Mouse (Mus musculus) embryonic fibroblast, embryonic 13.5 days (primary cell): ENCODE measurements around the gene Ncapd3.

ENCODE experiments used
- CTCF ChIP-seq: IDR thresholded peaks from 2 replicates; pipeline ENCODE4 v1.5.1; 2011; ENCODE audit warnings: mild to moderate bottlenecking, control low read depth, low read length, moderate library complexity, borderline replicate concordance; ENCODE audit not compliant: insufficient read depth
- POLR2A ChIP-seq: IDR thresholded peaks from 2 replicates; pipeline ENCODE4 v1.6.1; 2011; ENCODE audit warnings: low read depth, mild to moderate bottlenecking, control low read depth, low read length, moderate library complexity

DNA sequence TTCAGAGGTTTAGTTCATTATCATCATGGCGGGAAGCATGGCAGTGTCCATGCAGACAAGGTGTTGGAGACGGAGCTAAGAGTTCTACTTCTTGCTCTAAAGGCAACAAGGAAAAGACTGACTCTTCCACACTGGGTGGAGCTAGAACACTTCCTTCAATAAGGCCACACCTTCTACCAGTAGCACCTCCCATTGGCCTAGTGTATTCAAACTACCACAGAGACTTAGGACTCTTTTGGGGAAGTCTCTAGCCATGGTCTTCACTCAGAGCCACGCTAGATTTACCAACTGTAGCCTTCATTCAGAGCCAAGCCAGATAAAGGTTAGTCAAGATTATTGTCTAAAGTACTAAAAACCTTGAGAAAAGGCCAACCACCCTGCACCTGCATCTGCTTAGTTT lies 32.9 kb upstream of the Ncapd3 start:
- TF ChIP-seq CTCF = no peak
- no peak for TF ChIP-seq POLR2A
